Mouse (Mus musculus): ENCODE measurements around the gene Krt71. TPM values are rescaled to one million over a fixed set of nuclear protein-coding genes. Genes with fewer than 3 reads are reported as not detected.
"Not testable (repeated sequence)": the region's sequence is repeated elsewhere in the genome, so short reads cannot be mapped to it uniquely, and the experiment has no call there.

The Krt71 gene
- total RNA-seq, 4 experiments from 2014 or later, result not detected

DNA sequence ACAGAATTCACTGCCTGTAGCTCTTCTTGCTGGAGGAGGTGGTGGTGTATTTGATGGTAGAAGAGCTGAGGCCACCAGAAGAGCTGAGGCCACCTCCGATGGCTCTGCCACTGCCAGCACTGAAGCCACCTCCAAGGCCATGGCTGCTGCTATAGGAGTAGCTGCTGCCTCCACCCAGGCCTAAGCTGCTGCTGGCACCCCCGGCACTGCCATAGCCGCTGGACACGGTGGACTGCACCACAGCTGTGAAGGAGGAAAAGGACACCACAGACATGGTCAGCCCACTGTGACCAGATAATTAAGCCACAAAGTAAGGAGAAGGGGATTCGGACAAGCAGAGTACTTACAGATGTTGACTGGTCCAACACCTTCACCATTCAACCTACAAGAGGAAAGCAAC lies 52.4 kb downstream of the Krt71 start:
- not testable (repeated sequence) for DNase-seq (ENCODE audit: low spot score in 2 of 2)

GRCm38 (mm10) chr15:101688161-101688560 lies 54.7 kb downstream of the Krt71 start:
- no peak for DNase-seq (ENCODE audit: low spot score in 2 of 2)

Small RNA genes within 50 kb of the gene (microRNA-seq; reads per million reads assigned to microRNA genes)
- gene Gm44323 (0 reads per million in 2 experiments), gene Gm44342 (0 reads per million in 2 experiments)

Other genes starting within 250 kb of the Krt71 start
- not detected for gene Gm49425, start 225.8 kb downstream of the Krt71 start, total RNA-seq (2022)
- gene Krt84, start 210.3 kb downstream of the Krt71 start, total RNA-seq (2022), result not detected
- gene Krt82, start 192.4 kb downstream of the Krt71 start, total RNA-seq (2022), result not detected
- not detected for gene Krt90, start 180.2 kb downstream of the Krt71 start, total RNA-seq (2022)
- not detected for gene Krt75, start 169.2 kb downstream of the Krt71 start, total RNA-seq (2022)
- gene Gm5414, start 114.9 kb downstream of the Krt71 start, total RNA-seq (2022), result not detected
- gene Gm5478, start 95.7 kb downstream of the Krt71 start, total RNA-seq (2022), result not detected
- not detected for gene Krt6b, start 62.8 kb downstream of the Krt71 start, total RNA-seq (2022)
- not detected for gene Krt6a, start 48.8 kb downstream of the Krt71 start, total RNA-seq (2022)
- gene Krt5, start 30.2 kb downstream of the Krt71 start, total RNA-seq (2022), result not detected
- not detected for gene Krt72, start 43.4 kb upstream of the Krt71 start, total RNA-seq (2022)
- 1 to 10 TPM in 3 of 4 experiments, under 1 TPM in 1; 0.76 to 1.4 (median 1.1) TPM for gene Krt73, start 59.2 kb upstream of the Krt71 start, total RNA-seq (2022)
- under 1 TPM; 0.17 to 0.82 (median 0.39) TPM for gene Krt2, start 75.1 kb upstream of the Krt71 start, total RNA-seq (2022)
- gene Krt1, start 107.7 kb upstream of the Krt71 start, total RNA-seq (2022), result 1 to 10 TPM; 1.7 to 3.3 (median 2.6) TPM
- 10 to 100 TPM in 2 of 4 experiments, 1 to 10 TPM in 2; 7.2 to 11.8 (median 10.0) TPM for gene Krt77, start 126.6 kb upstream of the Krt71 start, total RNA-seq (2022)
- not detected for gene Krt76, start 149.8 kb upstream of the Krt71 start, total RNA-seq (2022)
- gene Krt4, start 181.6 kb upstream of the Krt71 start, total RNA-seq (2022), result not detected
- not detected for gene Krt79, start 197.2 kb upstream of the Krt71 start, total RNA-seq (2022)
- not detected for gene Krt78, start 211.2 kb upstream of the Krt71 start, total RNA-seq (2022)